8 mouse cellular contexts compared by ENCODE assay signal in genomic region chr19:53529455-53529704, GRCm38 (mm10). TPM values are rescaled to one million over a fixed set of nuclear protein-coding genes. Genes with fewer than 3 reads are reported as not detected.
DNase-seq lines count a peak whose midpoint lies in the region; ATAC-seq and TF ChIP-seq lines count a peak whose summit lies in the region.

No protein-coding gene starts in this region.

- no peaks in the 10 kb centered on the region for H3K79me2 ChIP-seq in heart, adult 2 months (replicated peaks; ENCODE audit: control insufficient read depth, insufficient read depth, low read length)
- H3K79me2 ChIP-seq in CH12.LX (replicated peaks; ENCODE audit: control insufficient read depth, extremely low read depth, insufficient read depth, poor library complexity, severe bottlenecking), result peaks cover 32% of the 10 kb centered on the region

- in situ Hi-C loops in CH12.LX (cut with MboI; ENCODE audit: low pct_ligation_motif_present, low pct_unique_long_range_greater_than_20kb, low sequenced_read_pairs), result no loop called here

- dilution Hi-C loops in CH12.LX (cut with MboI; ENCODE audit: extremely low pct_ligation_motif_present, extremely low pct_unique_long_range_greater_than_20kb, low sequenced_read_pairs), result no loop called here

- H3K4me1 ChIP-seq in heart, adult 2 months (ENCODE audit: control insufficient read depth, insufficient read depth, low read length), result no peaks in the 10 kb centered on the region
- peaks cover 5 to 53% of the 10 kb centered on the region in 2 experiments for H3K4me1 ChIP-seq in CH12.LX (ENCODE audit: control insufficient read depth in 1 of 2, insufficient read depth in 2 of 2)
- H3K4me1 ChIP-seq in hindbrain, embryonic 10.5 days (replicated peaks), result peaks cover 57% of the 10 kb centered on the region
- peaks cover 21% of the 10 kb centered on the region for H3K4me1 ChIP-seq in midbrain, embryonic 11.5 days (ENCODE audit: control insufficient read depth, insufficient read depth, low read length)

- H3K9ac ChIP-seq in heart, adult 2 months (ENCODE audit: low read depth, low read length), result peak overlapping the region; percentile 70
- H3K9ac ChIP-seq in CH12.LX (ENCODE audit: insufficient read depth, low read depth), result peak overlapping the region; percentile 54
- peak overlapping the region; percentile 35 for H3K9ac ChIP-seq in midbrain, embryonic 11.5 days (ENCODE audit: low read length)

- peak overlapping the region; percentile 91 for H3K4me2 ChIP-seq in CH12.LX (ENCODE audit: insufficient read depth, low read depth, poor library complexity, severe bottlenecking)
- peak overlapping the region; percentile 73 for H3K4me2 ChIP-seq in midbrain, embryonic 11.5 days

- no peak for TF ChIP-seq EP300 in heart, adult 2 months (IDR thresholded peaks at IDR 0.05; ENCODE audit: insufficient read depth, low read depth, low read length)
- TF ChIP-seq EP300 in CH12.LX (IDR thresholded peaks at IDR 0.05; ENCODE audit: low read length), result no peak

- no peak for DNase-seq in heart, adult 2 months
- no peak for DNase-seq in heart, postnatal 36 days
- DNase-seq in CH12.LX (ENCODE audit: extremely low read depth), result no peak
- DNase-seq in hindbrain, embryonic 10.5 days (ENCODE audit: low spot score), result no peak
- DNase-seq in midbrain, embryonic 11.5 days (ENCODE audit: low spot score, missing footprints), result peak; percentile 89
- no peak for DNase-seq in ovary, adult 18-20 months (ENCODE audit: low spot score)
- no peak for DNase-seq in left cerebral cortex, postnatal 4 days

- intact Hi-C loops in heart, adult 2 months (cut with DNase I), result no loop called here
- intact Hi-C loops in heart, postnatal 36 days (cut with DNase I), result loop anchor here (2.0 kb wide), 2 partner anchors 23 to 49 kb away; no protein-coding TSS in a partner anchor
- intact Hi-C loops in left cerebral cortex, postnatal 4 days (cut with DNase I), result no loop called here

- WGBS in heart, adult 2 months, result 0% methylated on average over 36 of the region's 36 CpGs
- WGBS in hindbrain, embryonic 10.5 days, result 1% methylated on average over 36 of the region's 36 CpGs
- under 1% methylated on average over 33 of the region's 36 CpGs for WGBS in midbrain, embryonic 11.5 days

- H3K27me3 ChIP-seq in heart, adult 2 months (ENCODE audit: control insufficient read depth, insufficient read depth, low read length), result no peaks in the 10 kb centered on the region
- H3K27me3 ChIP-seq in CH12.LX (replicated peaks), result peaks cover 15% of the 10 kb centered on the region
- H3K27me3 ChIP-seq in hindbrain, embryonic 10.5 days (ENCODE audit: insufficient read depth, poor library complexity, severe bottlenecking), result peaks cover 60% of the 10 kb centered on the region
- H3K27me3 ChIP-seq in midbrain, embryonic 11.5 days (ENCODE audit: control insufficient read depth, insufficient read depth, low read length), result peaks cover 23% of the 10 kb centered on the region

- TF ChIP-seq RAD21 in CH12.LX (IDR thresholded peaks at IDR 0.05; ENCODE audit: low read depth, low read length), result no peak

- H3K27ac ChIP-seq in heart, adult 2 months, result peak overlapping the region; percentile 88
- peak overlapping the region; percentile 45 for H3K27ac ChIP-seq in CH12.LX (ENCODE audit: insufficient read depth, low read depth)
- H3K27ac ChIP-seq in hindbrain, embryonic 10.5 days, result peak overlapping the region; percentile 90
- no peak overlapping the region for H3K27ac ChIP-seq in midbrain, embryonic 11.5 days (ENCODE audit: low read depth, low read length)

- no peak; the same call in 1 of the 2 replicates for ATAC-seq in midbrain, embryonic 11.5 days (ENCODE audit: low FRiP score)
- ATAC-seq in CD4-positive, CD25-positive, alpha-beta regulatory T cell, adult 4 months, result no peak

- H3K9me3 ChIP-seq in CH12.LX (replicated peaks; ENCODE audit: low read length), result peaks cover 2% of the 10 kb centered on the region
- H3K9me3 ChIP-seq in hindbrain, embryonic 10.5 days, result no peaks in the 10 kb centered on the region
- no peaks in the 10 kb centered on the region for H3K9me3 ChIP-seq in midbrain, embryonic 11.5 days (ENCODE audit: control insufficient read depth, low read length)

- no peaks in the 10 kb centered on the region for H3K36me3 ChIP-seq in heart, adult 2 months (ENCODE audit: control insufficient read depth, insufficient read depth, low read length)
- peaks cover 2 to 14% of the 10 kb centered on the region in 2 experiments for H3K36me3 ChIP-seq in CH12.LX (replicated peaks in 1 of 2; ENCODE audit: control insufficient read depth in 1 of 2, insufficient read depth in 1 of 2, low read length in 1 of 2)
- no peaks in the 10 kb centered on the region for H3K36me3 ChIP-seq in hindbrain, embryonic 10.5 days
- no peaks in the 10 kb centered on the region for H3K36me3 ChIP-seq in midbrain, embryonic 11.5 days (ENCODE audit: control insufficient read depth, insufficient read depth, low read length)

- peak overlapping the region; percentile 64 for H3K4me3 ChIP-seq in heart, adult 2 months
- peak overlapping the region; percentile 73 to 89 (median 82) for H3K4me3 ChIP-seq in CH12.LX (replicated peaks in 1 of 3; ENCODE audit: low read depth in 2 of 3, low read length in 2 of 3, poor library complexity in 1 of 3)
- H3K4me3 ChIP-seq in hindbrain, embryonic 10.5 days, result peak overlapping the region; percentile 80
- H3K4me3 ChIP-seq in midbrain, embryonic 11.5 days (ENCODE audit: low read depth, low read length), result peak overlapping the region; percentile 44

- no peak for TF ChIP-seq CTCF in heart, adult 2 months (IDR thresholded peaks at IDR 0.05)
- no peak for TF ChIP-seq CTCF in CH12.LX (conservative IDR thresholded peaks at IDR 0.05 in 1 of 2, IDR thresholded peaks at IDR 0.05 in 1 of 2; ENCODE audit: low read depth in 2 of 2, low read length in 2 of 2)

- no peak for TF ChIP-seq POLR2A in heart, adult 2 months (IDR thresholded peaks at IDR 0.05; ENCODE audit: insufficient read depth, low read depth, low read length)
- no peak for TF ChIP-seq POLR2A in CH12.LX (IDR thresholded peaks at IDR 0.05; ENCODE audit: low read depth, low read length)

TF ChIP-seq in CH12.LX, 34 proteins besides CTCF, POLR2A, EP300 and RAD21:
- no peak for TF ChIP-seq PAX5 (IDR thresholded peaks at IDR 0.05; ENCODE audit: low read length)
- TF ChIP-seq ZC3H11A (IDR thresholded peaks at IDR 0.05; ENCODE audit: low read depth, low read length), result no peak
- TF ChIP-seq POLR2AphosphoS2 (IDR thresholded peaks at IDR 0.05; ENCODE audit: low read depth, low read length), result no peak
- TF ChIP-seq MAFK (IDR thresholded peaks at IDR 0.05; ENCODE audit: insufficient replicate concordance, low read length), result no peak
- TF ChIP-seq MXI1 (IDR thresholded peaks at IDR 0.05; ENCODE audit: low read depth, low read length), result peak; percentile 34; the same call in 1 of the 2 replicates
- 0 out of 2 replicates have a peak, but pooled peaks have one; percentile 21 for TF ChIP-seq SIN3A (IDR thresholded peaks at IDR 0.05; ENCODE audit: low read length)
- TF ChIP-seq ETS1 (conservative IDR thresholded peaks at IDR 0.05; ENCODE audit: low read depth, low read length), result no peak
- no peak for TF ChIP-seq SMC3 (IDR thresholded peaks at IDR 0.05; ENCODE audit: low read depth, low read length)
- no peak for TF ChIP-seq CHD2 (IDR thresholded peaks at IDR 0.05; ENCODE audit: low read length)
- TF ChIP-seq NRF1 (IDR thresholded peaks at IDR 0.05; ENCODE audit: low read depth, low read length), result no peak
- TF ChIP-seq CHD1 (IDR thresholded peaks at IDR 0.05; ENCODE audit: low read depth, low read length), result peak; percentile 44; the same call in 1 of the 2 replicates

RNA-seq across cellular contexts. Expression of gene Dusp5, which starts 0.5 kb away (rescaled TPM):
- 1 to 10 TPM; 4.7 to 6.9 TPM for total RNA-seq in heart, adult 2 months (2021)
- polyA plus RNA-seq in heart, adult 2 months (2012; rRNA removed), result 7.5 and 7.6 TPM in 2 replicates
- total RNA-seq in heart, postnatal 36 days (2021), result 10 to 100 TPM in 1 of 2 experiments, 1 to 10 TPM in 1; 4.1 to 12.8 TPM
- 10.6 and 10.9 TPM in 2 replicates for total RNA-seq in CH12.LX (2012; rRNA removed)
- 13.2 and 15.2 TPM in 2 replicates for total RNA-seq in CH12.LX (2014; rRNA removed)
- polyA plus RNA-seq in CH12.LX (2012; ENCODE audit: insufficient read length, low read depth), result 13.8 and 18.2 TPM in 2 replicates
- 3.8 and 4.7 TPM in 2 replicates for polyA plus RNA-seq in hindbrain, embryonic 10.5 days (2016; fragmentation: Nextera tagmentation; extraction: Ambion mirVana)
- 1.9 and 2.9 TPM in 2 replicates for polyA plus RNA-seq in midbrain, embryonic 11.5 days (2014; fragmentation: Nextera tagmentation; extraction: Ambion mirVana)
- polyA plus RNA-seq in CD4-positive, CD25-positive, alpha-beta regulatory T cell, adult 4 months (2017; shearing (Covaris generic)), result 10 to 100 TPM in 1 of 2 experiments, 1 to 10 TPM in 1; 6.7 to 11.1 TPM
- 1 to 10 TPM; 2.7 to 4.3 TPM for total RNA-seq in left cerebral cortex, postnatal 4 days (2021)

RNA-seq across cellular contexts. Expression of gene Nutf2-ps1, which starts 59.5 kb away (rescaled TPM):
- 10 to 100 TPM; 65.8 to 74.1 TPM for total RNA-seq in heart, adult 2 months (2021)
- 155 and 162 TPM in 2 replicates for polyA plus RNA-seq in heart, adult 2 months (2012; rRNA removed)
- 10 to 100 TPM; 68.3 to 78.2 TPM for total RNA-seq in heart, postnatal 36 days (2021)
- total RNA-seq in CH12.LX (2012; rRNA removed) (50.8 and 51.3 TPM in 2 replicates), CH12.LX (2014; rRNA removed) (195 and 220 TPM in 2 replicates)
- 366 and 509 TPM in 2 replicates for polyA plus RNA-seq in CH12.LX (2012; ENCODE audit: insufficient read length, low read depth)
- 516 and 585 TPM in 2 replicates for polyA plus RNA-seq in hindbrain, embryonic 10.5 days (2016; fragmentation: Nextera tagmentation; extraction: Ambion mirVana)
- 516 and 544 TPM in 2 replicates for polyA plus RNA-seq in midbrain, embryonic 11.5 days (2014; fragmentation: Nextera tagmentation; extraction: Ambion mirVana)
- polyA plus RNA-seq in CD4-positive, CD25-positive, alpha-beta regulatory T cell, adult 4 months (2017; shearing (Covaris generic)), result 100 to 1,000 TPM; 158 to 191 TPM
- 10 to 100 TPM; 67.0 to 78.7 TPM for total RNA-seq in left cerebral cortex, postnatal 4 days (2021)
